Mouse (Mus musculus) forebrain, embryonic 10.5 days (tissue): ENCODE measurements around the gene Zfand3. TPM values are rescaled to one million over a fixed set of nuclear protein-coding genes. Genes with fewer than 3 reads are reported as not detected.

ENCODE experiments used
- DNase-seq: peaks from one replicate; pipeline ENCODE4 v3.0.0-alpha.2; 2017; ENCODE audit warnings: low spot score; ENCODE audit errors: extremely low spot score
- H3K27ac ChIP-seq: fragments of 300-500 bp; sonication (generic); 2 replicates; pipeline ENCODE4 v1.5.1; 2016; ENCODE audit warnings: mild to moderate bottlenecking
- H3K27me3 ChIP-seq: fragments of 300-500 bp; sonication (generic); 2 replicates; pipeline ENCODE4 v1.6.1; 2016; ENCODE audit warnings: mild to moderate bottlenecking; ENCODE audit not compliant: poor library complexity, severe bottlenecking
- H3K36me3 ChIP-seq: fragments of 300-500 bp; sonication (generic); replicated peaks from 2 replicates; pipeline ENCODE4 v1.6.1; 2016; ENCODE audit warnings: mild to moderate bottlenecking, moderate library complexity
- H3K4me1 ChIP-seq: fragments of 300-500 bp; sonication (generic); 2 replicates; pipeline ENCODE4 v1.6.1; 2016
- H3K4me3 ChIP-seq: fragments of 300-500 bp; sonication (generic); 2 replicates; pipeline ENCODE4 v1.5.1; 2016; ENCODE audit warnings: mild to moderate bottlenecking, moderate library complexity
- H3K9me3 ChIP-seq: fragments of 300-500 bp; sonication (generic); 2 replicates; pipeline ENCODE4 v1.6.1; 2016; ENCODE audit warnings: mild to moderate bottlenecking, moderate library complexity
- WGBS: fragments of 180-500 bp; shearing (Covaris S2); methylation state at CpG from one replicate; pipeline ENCODE4 v1.1.7; 2016; 5-methylcytosine and 5-hydroxymethylcytosine counted together
- polyA plus RNA-seq: library from polyadenylated mRNA; unstranded; fragments of >200 nt; fragmentation: Nextera tagmentation; extraction: Ambion mirVana; gene quantifications from 2 replicates; pipeline ENCODE4 v1.2.1, GENCODE M21; 2016

Zfand3 gene
- polyA plus RNA-seq, 1 experiment from 2014 or later = 71.3 TPM

GRCm38 (mm10) chr17:29984931-29985330 lies 19.6 kb upstream of the Zfand3 start:
- Histone ChIP-seq H3K36me3 (no peaks in the 10 kb centered on the region), H3K9me3 (peaks cover 5% of the 10 kb centered on the region; the same call in 1 of the 2 replicates), H3K4me1 (peaks cover 9% of the 10 kb centered on the region), H3K27me3 (no peaks in the 10 kb centered on the region), H3K4me3 (no peak overlapping the region), H3K27ac (no peak overlapping the region)
- no peak for DNase-seq
- 83% methylated on average over 7 of the region's 7 CpGs for WGBS

DNA sequence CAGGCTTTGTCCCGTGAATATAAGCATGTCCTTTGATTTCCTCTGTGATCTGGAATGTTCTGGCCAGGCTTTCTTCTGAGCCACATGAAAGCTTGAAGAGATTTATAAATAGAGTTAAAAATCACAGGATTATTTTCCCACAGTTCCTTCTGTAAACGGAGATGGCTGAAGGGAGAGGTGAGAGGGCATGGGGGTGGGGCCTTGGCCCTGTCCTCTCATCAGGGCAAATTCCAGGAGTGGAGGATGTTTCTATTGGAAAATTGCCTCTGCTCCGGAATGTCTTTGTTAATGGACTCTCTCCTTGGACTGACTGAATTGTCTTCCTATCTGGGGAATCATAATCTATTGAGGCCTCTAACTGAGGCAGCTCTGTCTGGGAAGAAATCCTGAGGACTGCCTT lies 19.0 kb upstream of the Zfand3 start:
- 50% methylated on average over 3 of the region's 3 CpGs for WGBS
- peak overlapping the region; percentile 48; the same call in 1 of the 2 replicates for H3K27ac ChIP-seq
- no peaks in the 10 kb centered on the region for H3K36me3 ChIP-seq
- H3K27me3 ChIP-seq = no peaks in the 10 kb centered on the region
- DNase-seq = no peak
- H3K9me3 ChIP-seq = peaks cover 5% of the 10 kb centered on the region; the same call in 1 of the 2 replicates
- peaks cover 9% of the 10 kb centered on the region for H3K4me1 ChIP-seq
- H3K4me3 ChIP-seq = no peak overlapping the region

GRCm38 (mm10) chr17:29988141-29988540 lies 16.4 kb upstream of the Zfand3 start:
- no peak overlapping the region for H3K4me3 ChIP-seq
- H3K4me1 ChIP-seq = peaks cover 9% of the 10 kb centered on the region
- H3K9me3 ChIP-seq = peaks cover 5% of the 10 kb centered on the region; the same call in 1 of the 2 replicates
- no peaks in the 10 kb centered on the region for H3K36me3 ChIP-seq
- no peaks in the 10 kb centered on the region for H3K27me3 ChIP-seq
- DNase-seq = no peak
- H3K27ac ChIP-seq = no peak overlapping the region
- 83% methylated on average over 5 of the region's 5 CpGs for WGBS

DNA sequence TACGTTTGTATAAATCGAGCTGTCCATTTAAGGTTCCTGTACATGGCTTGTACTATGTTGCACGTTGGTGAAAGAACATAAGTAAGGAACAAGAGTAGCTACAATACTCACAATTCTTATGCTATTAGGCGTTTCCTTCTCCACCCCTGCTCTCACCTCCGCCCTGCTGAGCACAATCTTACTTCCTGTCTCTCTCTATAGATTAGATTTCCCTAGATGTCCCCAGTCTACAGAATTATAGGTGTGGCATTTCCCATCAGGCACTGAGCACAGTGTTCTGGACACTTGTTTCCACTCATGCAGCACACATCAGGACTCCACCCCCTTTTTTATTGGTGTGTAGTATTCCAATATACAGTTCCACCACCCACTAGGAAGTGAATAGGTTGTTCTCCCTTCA lies 14.9 kb upstream of the Zfand3 start:
- Histone ChIP-seq H3K27ac (no peak overlapping the region), H3K4me1 (peaks cover 9% of the 10 kb centered on the region), H3K4me3 (no peak overlapping the region), H3K9me3 (peaks cover 5% of the 10 kb centered on the region; the same call in 1 of the 2 replicates), H3K36me3 (no peaks in the 10 kb centered on the region), H3K27me3 (no peaks in the 10 kb centered on the region)
- 93% methylated on average over 5 of the region's 5 CpGs for WGBS
- DNase-seq = no peak

GRCm38 (mm10) chr17:29990136-29990535 lies 14.4 kb upstream of the Zfand3 start:
- no peaks in the 10 kb centered on the region for H3K36me3 ChIP-seq
- H3K4me3 ChIP-seq = no peak overlapping the region
- no peak for DNase-seq
- no peaks in the 10 kb centered on the region for H3K27me3 ChIP-seq
- peaks cover 5% of the 10 kb centered on the region; the same call in 1 of the 2 replicates for H3K9me3 ChIP-seq
- WGBS = 87% methylated on average over 3 of the region's 3 CpGs
- H3K27ac ChIP-seq = no peak overlapping the region
- peaks cover 7% of the 10 kb centered on the region for H3K4me1 ChIP-seq

DNA sequence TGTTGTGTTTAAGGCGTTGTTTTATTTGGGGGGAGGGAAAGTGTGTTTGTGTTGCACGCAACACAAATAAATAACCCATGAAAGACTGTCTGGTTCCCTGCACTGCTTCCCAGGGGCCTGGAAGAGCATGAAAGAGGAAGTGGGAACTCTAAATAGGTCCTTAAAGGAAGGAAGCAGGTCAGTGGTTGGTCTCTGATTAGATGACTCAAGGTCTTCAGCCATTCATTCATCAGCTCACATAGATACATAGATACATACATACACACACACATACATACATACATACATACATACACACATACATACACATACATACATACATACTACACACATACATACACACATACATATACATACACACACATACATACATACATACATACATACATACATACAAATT lies 13.7 kb upstream of the Zfand3 start:
- H3K9me3 ChIP-seq = peaks cover 5% of the 10 kb centered on the region; the same call in 1 of the 2 replicates
- H3K27ac ChIP-seq = no peak overlapping the region
- WGBS = 91% methylated on average over 2 of the region's 2 CpGs
- H3K4me1 ChIP-seq = peaks cover under 1% of the 10 kb centered on the region; the same call in 1 of the 2 replicates
- no peak overlapping the region for H3K4me3 ChIP-seq
- DNase-seq = no peak
- H3K36me3 ChIP-seq = no peaks in the 10 kb centered on the region
- no peaks in the 10 kb centered on the region for H3K27me3 ChIP-seq

GRCm38 (mm10) chr17:29993488-29993887 lies 11.0 kb upstream of the Zfand3 start:
- Histone ChIP-seq H3K9me3 (peaks cover 5% of the 10 kb centered on the region; the same call in 1 of the 2 replicates), H3K4me1 (0 out of 2 replicates have a peak, but pooled peaks cover 4% of the 10 kb centered on the region), H3K27me3 (no peaks in the 10 kb centered on the region), H3K36me3 (no peaks in the 10 kb centered on the region), H3K4me3 (no peak overlapping the region), H3K27ac (no peak overlapping the region)
- 84% methylated on average over 8 of the region's 8 CpGs for WGBS
- DNase-seq = no peak

DNA sequence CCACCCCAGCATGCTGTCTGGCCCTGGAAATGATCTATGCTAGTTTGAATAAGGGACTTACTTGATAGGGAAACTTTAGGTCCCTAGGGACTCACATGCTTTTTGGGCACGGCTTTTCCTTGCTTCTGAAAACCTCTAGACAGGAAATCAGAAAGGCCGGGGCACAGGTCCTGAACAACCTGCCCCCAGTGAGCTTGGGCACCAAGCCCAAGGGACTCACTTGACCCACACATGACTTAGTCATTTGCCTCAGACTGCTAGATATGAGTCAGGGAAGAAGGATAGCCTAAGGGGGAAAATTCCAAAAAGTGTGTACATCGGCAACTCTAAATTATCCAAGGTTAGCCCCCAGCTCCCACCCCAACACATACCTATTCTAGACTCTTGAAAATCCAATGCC lies 10.5 kb upstream of the Zfand3 start:
- Histone ChIP-seq H3K27ac (no peak overlapping the region), H3K9me3 (peaks cover 4% of the 10 kb centered on the region; the same call in 1 of the 2 replicates), H3K36me3 (no peaks in the 10 kb centered on the region), H3K27me3 (no peaks in the 10 kb centered on the region), H3K4me3 (no peak overlapping the region), H3K4me1 (peaks cover 9% of the 10 kb centered on the region; the same call in 1 of the 2 replicates)
- no peak for DNase-seq
- WGBS = 83% methylated on average over 3 of the region's 3 CpGs

- H3K36me3 ChIP-seq = no peaks in the 10 kb centered on the region
- H3K27ac ChIP-seq = no peak overlapping the region
- 83% methylated on average over 4 of the region's 4 CpGs for WGBS
- H3K9me3 ChIP-seq = no peaks in the 10 kb centered on the region; the same call in 1 of the 2 replicates
- H3K27me3 ChIP-seq = no peaks in the 10 kb centered on the region
- DNase-seq = no peak
- no peak overlapping the region for H3K4me3 ChIP-seq
- peaks cover 10% of the 10 kb centered on the region; the same call in 1 of the 2 replicates for H3K4me1 ChIP-seq
These were observed 10.1 kb upstream of the Zfand3 start for GRCm38 (mm10) chr17:29994459-29994858.

DNA sequence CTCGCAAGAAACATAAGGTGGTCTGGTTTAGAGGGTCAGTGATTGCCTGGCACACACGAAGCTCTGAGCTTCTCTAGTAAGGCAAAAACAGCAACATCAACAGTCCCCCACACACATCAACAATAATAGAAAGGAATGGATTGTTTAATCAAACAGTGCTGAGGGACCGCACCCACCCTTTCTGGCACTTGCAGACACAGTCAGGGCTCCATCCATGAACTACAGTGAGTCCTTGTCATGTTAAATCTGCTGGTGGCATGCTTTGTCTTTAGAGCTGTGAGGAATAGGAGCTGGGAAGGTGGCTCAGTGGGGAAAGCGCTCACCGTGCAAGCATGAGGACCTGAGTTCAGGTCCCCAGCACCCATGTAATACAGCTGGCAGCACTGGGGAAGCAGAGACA lies 8.5 kb upstream of the Zfand3 start:
- no peaks in the 10 kb centered on the region for H3K27me3 ChIP-seq

GRCm38 (mm10) chr17:29997726-29998125 lies 6.8 kb upstream of the Zfand3 start:
- Histone ChIP-seq H3K4me1 (peaks cover 10% of the 10 kb centered on the region; the same call in 1 of the 2 replicates), H3K27me3 (no peaks in the 10 kb centered on the region), H3K4me3 (no peak overlapping the region), H3K9me3 (no peaks in the 10 kb centered on the region), H3K27ac (no peak overlapping the region), H3K36me3 (no peaks in the 10 kb centered on the region)
- DNase-seq = no peak
- WGBS = 88% methylated on average over 7 of the region's 7 CpGs

More for the DNA sequence above, 8.5 kb upstream of the Zfand3 start:
- Histone ChIP-seq H3K4me1 (peaks cover 10% of the 10 kb centered on the region; the same call in 1 of the 2 replicates), H3K9me3 (no peaks in the 10 kb centered on the region), H3K27ac (no peak overlapping the region), H3K4me3 (no peak overlapping the region), H3K36me3 (no peaks in the 10 kb centered on the region)
- DNase-seq = no peak
- WGBS = 92% methylated on average over 5 of the region's 5 CpGs

GRCm38 (mm10) chr17:29998566-29999295 lies 5.8 kb upstream of the Zfand3 start:
- no peak overlapping the region for H3K4me3 ChIP-seq
- H3K27ac ChIP-seq = no peak overlapping the region
- 61% methylated on average over 24 of the region's 24 CpGs for WGBS
- DNase-seq = no peak
- no peaks in the 10 kb centered on the region for H3K9me3 ChIP-seq
- H3K36me3 ChIP-seq = no peaks in the 10 kb centered on the region
- no peaks in the 10 kb centered on the region for H3K27me3 ChIP-seq
- H3K4me1 ChIP-seq = peaks cover 18% of the 10 kb centered on the region

GRCm38 (mm10) chr17:30005103-30005443 lies 540 bp downstream of the Zfand3 start:
- under 1% methylated on average over 30 of the region's 47 CpGs for WGBS
- Histone ChIP-seq H3K36me3 (peaks cover 26% of the 10 kb centered on the region), H3K4me1 (peaks cover 56% of the 10 kb centered on the region), H3K4me3 (peak overlapping the region; percentile 97), H3K9me3 (no peaks in the 10 kb centered on the region), H3K27ac (peak overlapping the region; percentile 100), H3K27me3 (no peaks in the 10 kb centered on the region)
- no peak for DNase-seq
